Mouse (Mus musculus) C2C12 (cell line): ENCODE measurements around the gene Gm20518.

ENCODE experiments used
- CEBPB ChIP-seq: IDR thresholded peaks from one replicate; pipeline ENCODE4 v1.6.1; 2011; ENCODE audit warnings: low read depth, mild to moderate bottlenecking, control low read depth, moderate library complexity
- CTCF ChIP-seq: IDR thresholded peaks from one replicate; pipeline ENCODE4 v1.5.1; 2011; ENCODE audit not compliant: control insufficient read depth, insufficient read depth, insufficient read length
- FOSL1 ChIP-seq: IDR thresholded peaks from one replicate; pipeline ENCODE4 v1.8.0; 2011; ENCODE audit warnings: mild to moderate bottlenecking, low read length; ENCODE audit not compliant: poor library complexity, insufficient read depth, severe bottlenecking
- MAX ChIP-seq: IDR thresholded peaks from one replicate; pipeline ENCODE4 v1.6.1; 2011; ENCODE audit warnings: mild to moderate bottlenecking, control low read depth
- MYOD1 ChIP-seq: IDR thresholded peaks from one replicate; pipeline ENCODE4 v1.6.1; 2011; ENCODE audit warnings: low read depth; ENCODE audit not compliant: control insufficient read depth, insufficient read length
- USF1 ChIP-seq: IDR thresholded peaks from one replicate; pipeline ENCODE4 v1.6.1; 2011; ENCODE audit warnings: low read depth, mild to moderate bottlenecking, control low read depth, moderate library complexity

DNA sequence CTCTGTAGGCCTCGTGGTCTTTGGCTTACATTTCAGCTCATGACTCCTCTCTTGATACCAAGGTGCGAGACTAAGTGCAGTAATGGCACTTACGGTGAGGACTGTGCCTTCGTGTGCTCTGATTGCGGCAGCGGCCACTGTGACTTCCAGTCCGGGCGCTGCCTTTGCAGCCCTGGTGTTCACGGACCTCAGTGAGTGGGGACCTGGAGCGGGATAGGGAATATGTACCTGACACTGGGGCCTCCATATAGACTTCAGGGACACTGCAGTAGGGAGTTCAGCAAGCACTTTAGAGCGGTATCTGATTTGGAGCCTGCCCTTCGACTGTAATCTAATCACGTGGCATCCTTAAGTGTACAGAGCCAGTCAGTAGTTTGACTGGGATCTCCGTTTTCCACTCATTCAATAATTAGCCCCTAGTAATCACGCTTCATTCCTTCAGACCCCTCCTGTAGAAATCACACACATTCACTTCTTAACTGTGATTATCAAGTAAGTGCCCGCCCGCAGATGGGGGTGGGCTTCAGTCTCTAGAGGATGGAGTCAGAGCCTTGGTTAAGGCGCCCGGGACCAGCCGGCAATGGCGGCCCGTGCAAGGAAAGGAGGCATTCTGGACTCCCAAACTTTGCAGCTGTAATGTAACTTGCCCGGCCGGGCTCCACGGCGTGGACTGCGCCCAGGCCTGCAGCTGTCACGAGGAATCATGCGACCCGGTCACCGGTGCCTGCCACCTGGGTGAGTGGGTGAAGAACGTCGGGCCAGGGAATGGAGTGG is 87.6 kb downstream of the Gm20518 start:
- TF ChIP-seq CTCF, result no peak
- TF ChIP-seq CEBPB, result no peak
- no peak for TF ChIP-seq MYOD1
- TF ChIP-seq MAX, result no peak
- no peak for TF ChIP-seq USF1
- TF ChIP-seq FOSL1, result no peak
